Mouse (Mus musculus) MEL (cell line): ENCODE data around the gene Trmt112.

Source experiments
- CHD1 ChIP-seq: IDR thresholded peaks from 2 replicates; pipeline ENCODE4 v1.6.1; 2012; ENCODE audit warnings: low read depth, mild to moderate bottlenecking, inconsistent platforms, low read length, improper control_type of control experiment
- CTCF ChIP-seq, 3 experiments: IDR thresholded peaks in 2 of 3; conservative IDR thresholded peaks in 1 of 3; 2 replicates each; pipeline ENCODE4 v1.5.1; 2011 to 2012; ENCODE audit warnings: low read length in 3 of 3, low read depth in 2 of 3, mild to moderate bottlenecking in 2 of 3, improper control_type of control experiment in 1 of 3, inconsistent platforms in 1 of 3, mixed read lengths in 1 of 3, moderate library complexity in 1 of 3; ENCODE audit not compliant: control insufficient read depth in 1 of 3, insufficient read depth in 1 of 3, poor library complexity in 1 of 3, severe bottlenecking in 1 of 3
- ELF1 ChIP-seq: IDR thresholded peaks from 2 replicates; pipeline ENCODE4 v1.6.1; 2014; ENCODE audit warnings: low read depth, mild to moderate bottlenecking, inconsistent platforms, low read length, improper control_type of control experiment, moderate library complexity
- EP300 ChIP-seq, 2 experiments: IDR thresholded peaks; 2 replicates each; pipeline ENCODE4 v1.6.1; 2011; ENCODE audit warnings: improper control_type of control experiment in 2 of 2, low read length in 2 of 2, low read depth in 1 of 2, mild to moderate bottlenecking in 1 of 2
- GATA1 ChIP-seq: IDR thresholded peaks from 2 replicates; pipeline ENCODE4 v1.6.1; 2011; ENCODE audit warnings: low read depth, low read length, improper control_type of control experiment
- HCFC1 ChIP-seq: IDR thresholded peaks from 2 replicates; pipeline ENCODE4 v1.6.1; 2012; ENCODE audit warnings: low read depth, mild to moderate bottlenecking, inconsistent platforms, low read length, improper control_type of control experiment, moderate library complexity
- KAT2A ChIP-seq: conservative IDR thresholded peaks from 2 replicates; pipeline ENCODE4 v1.6.1; 2012; ENCODE audit warnings: low read depth, low read length, improper control_type of control experiment, inconsistent platforms
- RAD21 ChIP-seq: IDR thresholded peaks from 2 replicates; pipeline ENCODE4 v1.6.1; 2011; ENCODE audit warnings: mild to moderate bottlenecking, low read depth, low read length, improper control_type of control experiment
- RCOR1 ChIP-seq: IDR thresholded peaks from 2 replicates; pipeline ENCODE4 v1.6.1; 2012; ENCODE audit warnings: low read depth, mild to moderate bottlenecking, inconsistent platforms, low read length, improper control_type of control experiment
- USF2 ChIP-seq, 2 experiments: IDR thresholded peaks; 2 replicates each; pipeline ENCODE4 v1.6.1; 2011 to 2012; ENCODE audit warnings: improper control_type of control experiment in 2 of 2, low read length in 2 of 2, borderline replicate concordance in 1 of 2, inconsistent platforms in 1 of 2, low read depth in 1 of 2, mild to moderate bottlenecking in 1 of 2; ENCODE audit not compliant: insufficient read depth in 1 of 2

DNA sequence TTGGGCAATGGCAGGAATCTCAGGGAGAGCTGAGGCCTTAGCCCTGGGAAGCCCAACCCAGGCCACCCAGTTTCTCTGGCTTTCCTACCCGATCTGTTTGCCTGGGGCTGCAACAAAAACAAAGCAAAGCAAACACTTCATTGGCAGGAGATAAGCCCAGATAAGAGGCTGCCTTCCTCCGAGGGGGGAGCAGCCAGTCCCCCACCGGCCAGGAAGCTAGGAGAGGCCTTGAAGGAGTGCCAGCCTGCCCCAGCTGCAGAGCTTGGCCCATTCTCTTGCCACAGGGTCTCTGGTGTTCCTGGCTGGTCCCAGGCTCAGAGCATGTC lies 43.2 kb downstream of the Trmt112 start:
- TF ChIP-seq CTCF (IDR thresholded peaks at IDR 0.05 in 2 of 3, conservative IDR thresholded peaks at IDR 0.05 in 1 of 3; ENCODE audit: control insufficient read depth in 1 of 3, insufficient read depth in 1 of 3, low read depth in 2 of 3, low read length in 3 of 3, poor library complexity in 1 of 3, severe bottlenecking in 1 of 3) (no peak), HCFC1 (no peak), RCOR1 (0 out of 2 replicates have a peak, but pooled peaks have one; percentile 14), USF2 (IDR thresholded peaks at IDR 0.05; ENCODE audit: borderline replicate concordance in 1 of 2, insufficient read depth in 1 of 2, low read depth in 1 of 2, low read length in 2 of 2) (no peak), EP300 (IDR thresholded peaks at IDR 0.05; ENCODE audit: low read depth in 1 of 2, low read length in 2 of 2) (no peak), RAD21 (no peak), KAT2A (no peak), CHD1 (0 out of 2 replicates have a peak, but pooled peaks have one; percentile 21), GATA1 (peak; percentile 79), ELF1 (no peak)
